Mouse (Mus musculus): ENCODE measurements around the gene Sco2. TPM values are rescaled to one million over a fixed set of nuclear protein-coding genes. Genes with fewer than 3 reads are reported as not detected.

The Sco2 gene
- 24.2 TPM for polyA plus RNA-seq (2021)

- ChIA-PET CTCF (interaction anchor here (0.6 to 2.9 kb wide), 15 partner anchors 10 to 157 kb away, joined by 3 to 20 read pairs (median 4); partner anchors contain the start of genes Lmf2 and Ncaph2), POLR2A (interaction anchor here (1.3 to 2.3 kb wide), 5 partner anchors 14 to 163 kb away, joined by 3 to 9 read pairs (median 6); partner anchors contain the start of genes C730034F03Rik, Chkb, Gm44502 and Lmf2)
- in situ Hi-C loops (cut with MboI; ENCODE audit: low pct_unique_long_range_greater_than_20kb) = loop anchor here (10.0 kb wide), 1 partner anchor 549 kb away; no protein-coding TSS in a partner anchor
These were observed at the start of gene Sco2 for GRCm38 (mm10) chr15:89373762-89374248. Gene Sco2 (minus strand): TSS chr15:89373846.

DNA sequence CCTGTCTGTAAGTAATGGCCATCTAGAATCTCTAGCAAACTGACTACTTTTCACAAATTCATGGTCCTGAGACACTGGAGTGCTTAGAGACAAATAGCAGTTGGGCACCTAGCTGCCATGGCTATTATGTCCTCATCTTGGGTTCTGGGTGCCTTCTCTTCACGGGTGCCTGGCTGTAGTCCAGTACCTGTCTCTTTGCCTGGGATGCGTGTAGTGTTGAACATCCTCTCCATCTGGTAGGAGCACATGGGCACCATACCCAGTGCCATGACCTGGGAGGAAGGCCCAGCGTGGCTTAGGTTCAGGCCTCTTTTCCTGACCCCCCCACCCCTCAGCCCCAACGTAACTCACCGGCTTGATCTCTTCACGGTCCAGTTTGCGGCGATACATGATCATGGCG, 48.3 kb upstream of the Sco2 start:
- no peaks in the 10 kb centered on the region for H3K27me3 ChIP-seq
- ChIA-PET POLR2A (no interaction called here), CTCF (no interaction called here)
- no peak for TF ChIP-seq CTCF (IDR thresholded peaks at IDR 0.05)
- in situ Hi-C loops (cut with MboI; ENCODE audit: low pct_unique_long_range_greater_than_20kb) = no loop called here
- DNase-seq (ENCODE audit: low read depth, low spot score) (no peak), ATAC-seq (no peak)

More at GRCm38 (mm10) chr15:89373762-89374248, at the start of gene Sco2:
- ATAC-seq (peak; percentile 78), DNase-seq (ENCODE audit: low read depth, low spot score) (peak; percentile 34)
- TF ChIP-seq CTCF (IDR thresholded peaks at IDR 0.05) = no peak
- H3K27me3 ChIP-seq = peaks cover 10% of the 10 kb centered on the region

DNA sequence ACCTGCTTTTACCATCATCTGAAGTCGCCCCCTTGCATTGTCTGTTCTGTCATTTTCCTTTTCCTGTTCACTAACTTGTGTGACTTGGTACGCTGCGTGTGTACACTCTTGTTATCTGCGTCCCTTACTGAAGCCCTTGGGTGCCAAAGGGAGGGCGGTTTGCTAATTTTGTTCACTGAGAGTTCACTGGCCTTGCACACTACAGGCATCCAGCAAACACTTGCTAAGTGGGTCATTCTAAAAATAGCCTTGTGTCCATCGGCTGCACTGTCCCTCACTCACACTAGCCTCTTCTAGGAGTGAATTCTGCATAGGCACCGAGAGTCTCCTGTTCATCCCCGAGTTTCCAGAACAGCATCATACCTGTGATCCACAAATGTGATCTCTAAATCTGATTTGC, 41.6 kb upstream of the Sco2 start:
- in situ Hi-C loops (cut with MboI; ENCODE audit: low pct_unique_long_range_greater_than_20kb) = no loop called here
- CTCF ChIA-PET = interaction anchor here (0.8 to 2.0 kb wide), 2 partner anchors 18 to 23 kb away, joined by 3 to 6 read pairs; no protein-coding TSS in a partner anchor
- H3K27me3 ChIP-seq = no peaks in the 10 kb centered on the region
- DNase-seq (ENCODE audit: low read depth, low spot score) (no peak), ATAC-seq (no peak)
- no peak for TF ChIP-seq CTCF (IDR thresholded peaks at IDR 0.05)
- POLR2A ChIA-PET = no interaction called here

- H3K27me3 ChIP-seq = no peaks in the 10 kb centered on the region
- no peak for TF ChIP-seq CTCF (IDR thresholded peaks at IDR 0.05)
- DNase-seq (ENCODE audit: low read depth, low spot score) (no peak), ATAC-seq (no peak)
- POLR2A ChIA-PET = no interaction called here
- in situ Hi-C loops (cut with MboI; ENCODE audit: low pct_unique_long_range_greater_than_20kb) = no loop called here
- CTCF ChIA-PET = no interaction called here
These were observed 36.5 kb upstream of the Sco2 start, which contains the start of gene Syce3 for GRCm38 (mm10) chr15:89410118-89410517. Gene Syce3 (minus strand): TSS chr15:89410503.

- in situ Hi-C loops (cut with MboI; ENCODE audit: low pct_unique_long_range_greater_than_20kb) = no loop called here
- no peak for ATAC-seq
- TF ChIP-seq CTCF (IDR thresholded peaks at IDR 0.05) = no peak
- peaks cover 12% of the 10 kb centered on the region for H3K27me3 ChIP-seq
- ChIA-PET POLR2A (no interaction called here), CTCF (no interaction called here)
- no peak for DNase-seq (ENCODE audit: low read depth, low spot score)
These were observed 33.0 kb upstream of the Sco2 start for GRCm38 (mm10) chr15:89406691-89407090.

DNA sequence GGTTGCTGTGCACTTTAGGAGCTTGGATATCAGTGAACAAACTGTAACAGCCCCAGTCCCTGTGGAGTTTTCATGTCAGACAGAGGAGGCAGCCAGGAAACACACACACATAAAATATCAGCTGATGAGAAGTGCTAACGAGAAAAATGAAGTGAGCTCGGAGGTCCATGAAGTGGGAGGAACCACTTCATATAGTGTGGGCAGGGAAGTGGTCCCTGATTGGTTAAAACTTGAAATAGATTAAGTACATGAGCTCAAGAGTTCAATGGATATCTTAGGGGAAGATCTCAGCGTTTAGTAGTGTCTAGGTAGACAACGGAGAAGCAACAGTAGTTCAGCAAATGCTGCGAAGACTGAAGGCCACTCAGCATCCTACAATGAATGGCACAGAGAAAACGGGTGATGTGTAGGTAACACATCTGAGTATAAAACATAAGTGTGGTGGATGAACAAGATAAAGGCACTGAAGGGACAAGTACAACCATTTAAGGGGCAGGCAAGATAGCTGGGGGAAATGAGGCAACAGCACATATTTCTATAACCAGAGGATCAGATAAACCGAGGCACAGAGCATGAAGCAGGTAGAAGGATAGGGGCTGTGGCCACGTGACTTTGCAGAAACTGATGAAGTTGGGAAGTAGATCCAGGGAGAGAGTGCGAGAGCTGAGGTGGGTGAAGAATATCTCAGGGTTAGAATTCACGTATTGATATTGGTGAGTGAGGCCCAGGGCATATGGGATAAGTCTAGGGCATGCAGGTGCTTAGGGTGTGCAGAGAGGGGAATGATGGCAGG, 31.4 kb upstream of the Sco2 start:
- POLR2A ChIA-PET = no interaction called here
- no peak for TF ChIP-seq CTCF (IDR thresholded peaks at IDR 0.05)
- ATAC-seq (no peak), DNase-seq (ENCODE audit: low read depth, low spot score) (no peak)
- in situ Hi-C loops (cut with MboI; ENCODE audit: low pct_unique_long_range_greater_than_20kb) = no loop called here
- H3K27me3 ChIP-seq = peaks cover 20% of the 10 kb centered on the region
- CTCF ChIA-PET = no interaction called here

GRCm38 (mm10) chr15:89402471-89402870, 28.8 kb upstream of the Sco2 start:
- no peak for DNase-seq (ENCODE audit: low read depth, low spot score)
- CTCF ChIA-PET = no interaction called here

DNA sequence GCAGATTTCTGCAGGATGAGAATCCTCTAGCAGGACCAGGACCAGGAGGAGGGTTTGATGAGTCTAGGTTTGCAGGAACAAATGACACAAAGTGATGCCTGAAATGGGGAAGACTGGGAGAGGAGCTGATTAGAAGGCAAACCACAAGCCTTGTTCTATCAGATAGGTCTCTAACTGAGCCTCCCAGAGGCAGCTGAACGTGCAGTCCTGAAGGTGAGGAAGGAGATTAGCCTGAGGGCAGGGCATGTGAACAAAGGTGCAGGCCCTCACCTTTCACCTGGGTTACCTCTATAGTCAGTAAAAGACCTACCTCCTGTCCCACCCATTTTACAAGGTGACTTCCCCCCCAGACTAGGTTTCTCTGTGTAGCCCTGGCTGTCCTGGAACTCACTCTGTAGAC, 26.1 kb upstream of the Sco2 start:
- TF ChIP-seq CTCF (IDR thresholded peaks at IDR 0.05) = no peak
- DNase-seq (ENCODE audit: low read depth, low spot score) = no peak
- ChIA-PET CTCF (interaction anchor here (1.2 kb wide), 1 partner anchor 20 kb away, joined by 3 read pairs; no protein-coding TSS in a partner anchor), POLR2A (interaction anchor here (1.0 kb wide), 1 partner anchor 9 kb away, joined by 3 read pairs; no protein-coding TSS in a partner anchor)
- ATAC-seq = no peak
- peaks cover 40% of the 10 kb centered on the region for H3K27me3 ChIP-seq
- in situ Hi-C loops (cut with MboI; ENCODE audit: low pct_unique_long_range_greater_than_20kb) = no loop called here

More at GRCm38 (mm10) chr15:89402471-89402870, 28.8 kb upstream of the Sco2 start:
- in situ Hi-C loops (cut with MboI; ENCODE audit: low pct_unique_long_range_greater_than_20kb) = no loop called here
- no peak for TF ChIP-seq CTCF (IDR thresholded peaks at IDR 0.05)
- H3K27me3 ChIP-seq = peaks cover 25% of the 10 kb centered on the region
- ATAC-seq = no peak
- POLR2A ChIA-PET = no interaction called here

- no peak for TF ChIP-seq CTCF (IDR thresholded peaks at IDR 0.05)
- ChIA-PET CTCF (interaction anchor here (1.8 kb wide), 1 partner anchor 16 kb away, joined by 6 read pairs; no protein-coding TSS in a partner anchor), POLR2A (no interaction called here)
- no peak for DNase-seq (ENCODE audit: low read depth, low spot score)
- peaks cover 43% of the 10 kb centered on the region for H3K27me3 ChIP-seq
- ATAC-seq = no peak
- in situ Hi-C loops (cut with MboI; ENCODE audit: low pct_unique_long_range_greater_than_20kb) = no loop called here
These were observed 24.5 kb upstream of the Sco2 start for GRCm38 (mm10) chr15:89398146-89398545.

GRCm38 (mm10) chr15:89396883-89397282, 23.2 kb upstream of the Sco2 start:
- in situ Hi-C loops (cut with MboI; ENCODE audit: low pct_unique_long_range_greater_than_20kb) = no loop called here
- H3K27me3 ChIP-seq = peaks cover 43% of the 10 kb centered on the region
- CTCF ChIA-PET = interaction anchor here (1.8 kb wide), 1 partner anchor 17 kb away, joined by 6 read pairs; no protein-coding TSS in a partner anchor
- ATAC-seq (no peak), DNase-seq (ENCODE audit: low read depth, low spot score) (no peak)
- no peak for TF ChIP-seq CTCF (IDR thresholded peaks at IDR 0.05)
- POLR2A ChIA-PET = no interaction called here

GRCm38 (mm10) chr15:89390081-89390480, 16.4 kb upstream of the Sco2 start:
- ChIA-PET POLR2A (no interaction called here), CTCF (interaction anchor here (1.0 kb wide), 2 partner anchors 40 to 61 kb away, joined by 3 read pairs; partner anchors contain the start of genes C730034F03Rik, Chkb and Gm44502)
- TF ChIP-seq CTCF (IDR thresholded peaks at IDR 0.05) = no peak
- ATAC-seq = no peak
- in situ Hi-C loops (cut with MboI; ENCODE audit: low pct_unique_long_range_greater_than_20kb) = no loop called here
- no peak for DNase-seq (ENCODE audit: low read depth, low spot score)
- H3K27me3 ChIP-seq = peaks cover 52% of the 10 kb centered on the region

Data from Patski (cell line).